Mouse (Mus musculus) C2C12 (cell line): ENCODE results near the gene Spsb3. TPM values are rescaled to one million over a fixed set of nuclear protein-coding genes. Genes with fewer than 3 reads are reported as not detected.

ENCODE experiments used
- H3K27me3 ChIP-seq: one replicate; pipeline ENCODE4 v1.6.1; 2011; ENCODE audit not compliant: control insufficient read depth, insufficient read depth, insufficient read length
- H3K36me3 ChIP-seq: one replicate; pipeline ENCODE4 v1.6.1; 2011; ENCODE audit not compliant: control insufficient read depth, insufficient read depth
- H3K4me3 ChIP-seq: one replicate; pipeline ENCODE4 v1.5.1; 2011; ENCODE audit warnings: mild to moderate bottlenecking, control low read depth; ENCODE audit not compliant: poor library complexity, insufficient read depth, severe bottlenecking
- H3K79me2 ChIP-seq: one replicate; pipeline ENCODE4 v1.6.1; 2011; ENCODE audit not compliant: control insufficient read depth, insufficient read depth
- H3K79me3 ChIP-seq: one replicate; pipeline ENCODE4 v1.6.1; 2011; ENCODE audit warnings: low read depth, control low read depth
- H3ac ChIP-seq: one replicate; pipeline ENCODE3; 2011; ENCODE audit warnings: low read depth; ENCODE audit not compliant: control insufficient read depth, insufficient read length
- CEBPB ChIP-seq: IDR thresholded peaks from one replicate; pipeline ENCODE4 v1.6.1; 2011; ENCODE audit warnings: low read depth, mild to moderate bottlenecking, control low read depth, moderate library complexity
- CTCF ChIP-seq: IDR thresholded peaks from one replicate; pipeline ENCODE4 v1.5.1; 2011; ENCODE audit not compliant: control insufficient read depth, insufficient read depth, insufficient read length
- FOSL1 ChIP-seq: IDR thresholded peaks from one replicate; pipeline ENCODE4 v1.8.0; 2011; ENCODE audit warnings: mild to moderate bottlenecking, low read length; ENCODE audit not compliant: poor library complexity, insufficient read depth, severe bottlenecking
- MAX ChIP-seq: IDR thresholded peaks from one replicate; pipeline ENCODE4 v1.6.1; 2011; ENCODE audit warnings: mild to moderate bottlenecking, control low read depth
- MYOD1 ChIP-seq: IDR thresholded peaks from one replicate; pipeline ENCODE4 v1.6.1; 2011; ENCODE audit warnings: low read depth; ENCODE audit not compliant: control insufficient read depth, insufficient read length
- MYOG ChIP-seq: IDR thresholded peaks from one replicate; pipeline ENCODE4 v1.6.1; 2011; ENCODE audit not compliant: control insufficient read depth, insufficient read length; ENCODE audit errors: extremely low read depth
- USF1 ChIP-seq: IDR thresholded peaks from one replicate; pipeline ENCODE4 v1.6.1; 2011; ENCODE audit warnings: low read depth, mild to moderate bottlenecking, control low read depth, moderate library complexity
- polyA plus RNA-seq: library from polyadenylated mRNA; unstranded; fragments of >200 nt; fragmentation: generic; extraction: Trizol; gene quantifications from one replicate; pipeline ENCODE4 v1.2.1, GENCODE M21; 2012; ENCODE audit warnings: missing spikeins

Spsb3 gene
- polyA plus RNA-seq, 1 experiment: 37.0 TPM

DNA sequence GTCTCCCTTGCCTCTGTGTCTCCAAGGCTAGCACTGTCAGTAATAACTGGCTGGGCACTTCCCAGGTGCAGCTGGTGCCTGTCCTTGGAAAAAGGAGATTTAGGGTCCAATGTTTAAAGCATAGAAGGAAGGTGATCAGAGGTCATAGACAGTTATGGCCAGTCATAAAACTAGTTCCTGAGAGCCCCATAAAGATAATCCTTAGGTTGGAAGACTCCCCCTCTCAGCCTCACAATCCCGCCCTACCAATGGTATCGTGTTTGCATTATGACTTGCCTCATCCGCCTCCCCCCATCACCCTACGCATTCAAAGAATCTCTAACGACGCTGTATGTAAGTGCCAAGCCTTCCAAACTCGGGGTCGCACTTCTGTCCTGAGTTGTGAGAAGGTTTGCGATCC, 41.9 kb upstream of the Spsb3 start:
- Histone ChIP-seq H3K27me3 (no peaks in the 10 kb centered on the region), H3K36me3 (no peaks in the 10 kb centered on the region), H3ac (no peak overlapping the region), H3K4me3 (no peak overlapping the region), H3K79me2 (peaks cover 19% of the 10 kb centered on the region), H3K79me3 (no peaks in the 10 kb centered on the region)
- TF ChIP-seq CTCF: no peak
- no peak for TF ChIP-seq MYOD1

DNA sequence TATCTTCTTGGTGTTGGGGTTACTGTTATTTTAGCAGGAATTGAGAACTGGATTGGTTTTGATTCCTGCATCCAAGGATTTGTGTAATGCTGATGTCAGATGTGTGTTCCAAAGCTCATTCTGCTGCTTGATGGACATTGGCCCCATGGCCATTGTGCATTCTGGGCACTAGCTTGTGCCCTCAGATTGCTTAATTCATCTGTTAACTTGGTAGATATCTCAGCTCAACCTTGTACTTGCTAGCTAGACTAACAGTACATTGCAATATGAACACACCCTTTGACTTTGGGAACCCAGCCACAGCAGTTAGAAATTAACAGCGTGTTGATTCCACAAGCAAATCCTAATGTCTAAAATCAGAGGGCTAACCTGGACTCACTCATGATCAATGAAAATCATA, 39.1 kb upstream of the Spsb3 start:
- H3K4me3 ChIP-seq: no peak overlapping the region
- TF ChIP-seq CTCF (no peak), MYOG (no peak)
- H3K79me2 ChIP-seq: peaks cover 19% of the 10 kb centered on the region
- H3K36me3 ChIP-seq: no peaks in the 10 kb centered on the region
- no peaks in the 10 kb centered on the region for H3K79me3 ChIP-seq
- no peaks in the 10 kb centered on the region for H3K27me3 ChIP-seq
- H3ac ChIP-seq: no peak overlapping the region

DNA sequence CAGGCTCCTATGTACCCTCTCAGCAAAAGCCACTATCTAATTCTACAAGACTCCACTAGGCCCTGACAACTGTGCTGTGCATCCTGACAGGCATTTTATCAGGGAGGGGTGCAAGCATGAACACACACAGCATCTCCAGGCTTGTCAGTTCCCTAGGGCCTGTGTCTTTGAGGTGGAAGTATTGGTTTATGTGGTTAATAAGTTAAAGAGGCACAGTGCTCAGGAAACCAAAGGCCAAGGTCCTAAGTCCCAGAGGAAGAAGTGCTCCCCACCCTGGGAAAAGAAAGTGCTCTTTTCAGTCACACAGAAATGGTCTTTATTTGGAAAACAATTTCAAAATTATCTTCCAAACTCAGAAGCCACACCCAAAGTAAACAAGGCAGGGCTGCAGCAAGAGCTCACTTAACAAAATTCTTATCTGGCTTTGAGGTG, 37.8 kb upstream of the Spsb3 start:
- H3K4me3 ChIP-seq: peak overlapping the region; percentile 56
- TF ChIP-seq MAX (no peak), MYOD1 (no peak), CEBPB (no peak), MYOG (no peak), CTCF (no peak), FOSL1 (no peak), USF1 (no peak)
- H3K79me2 ChIP-seq: peaks cover 19% of the 10 kb centered on the region
- H3ac ChIP-seq: peak overlapping the region; percentile 43
- no peaks in the 10 kb centered on the region for H3K27me3 ChIP-seq
- no peaks in the 10 kb centered on the region for H3K36me3 ChIP-seq
- no peaks in the 10 kb centered on the region for H3K79me3 ChIP-seq

DNA sequence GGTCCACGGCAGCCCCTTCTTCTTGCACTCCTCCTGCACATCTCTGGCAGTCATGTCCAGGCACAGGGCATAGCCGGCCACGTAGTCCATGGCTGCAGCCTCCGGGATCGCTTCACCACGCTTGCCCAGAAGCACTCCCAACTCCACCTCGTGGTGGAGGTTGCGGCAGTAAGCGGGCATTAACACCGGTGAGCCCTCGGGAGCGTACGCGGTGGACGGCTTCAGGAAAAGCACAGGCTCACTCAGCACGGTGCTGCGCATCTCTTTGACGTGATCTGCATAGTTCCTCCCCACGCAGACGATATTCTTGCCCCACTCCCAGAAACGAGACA, 36.7 kb upstream of the Spsb3 start:
- H3K36me3 ChIP-seq: no peaks in the 10 kb centered on the region
- peak overlapping the region; percentile 91 for H3ac ChIP-seq
- peaks cover 19% of the 10 kb centered on the region for H3K79me2 ChIP-seq
- peak; percentile 12 for TF ChIP-seq CTCF
- no peak for TF ChIP-seq USF1
- TF ChIP-seq MAX: peak; percentile 83
- peak overlapping the region; percentile 56 for H3K4me3 ChIP-seq
- no peaks in the 10 kb centered on the region for H3K27me3 ChIP-seq
- no peaks in the 10 kb centered on the region for H3K79me3 ChIP-seq

DNA sequence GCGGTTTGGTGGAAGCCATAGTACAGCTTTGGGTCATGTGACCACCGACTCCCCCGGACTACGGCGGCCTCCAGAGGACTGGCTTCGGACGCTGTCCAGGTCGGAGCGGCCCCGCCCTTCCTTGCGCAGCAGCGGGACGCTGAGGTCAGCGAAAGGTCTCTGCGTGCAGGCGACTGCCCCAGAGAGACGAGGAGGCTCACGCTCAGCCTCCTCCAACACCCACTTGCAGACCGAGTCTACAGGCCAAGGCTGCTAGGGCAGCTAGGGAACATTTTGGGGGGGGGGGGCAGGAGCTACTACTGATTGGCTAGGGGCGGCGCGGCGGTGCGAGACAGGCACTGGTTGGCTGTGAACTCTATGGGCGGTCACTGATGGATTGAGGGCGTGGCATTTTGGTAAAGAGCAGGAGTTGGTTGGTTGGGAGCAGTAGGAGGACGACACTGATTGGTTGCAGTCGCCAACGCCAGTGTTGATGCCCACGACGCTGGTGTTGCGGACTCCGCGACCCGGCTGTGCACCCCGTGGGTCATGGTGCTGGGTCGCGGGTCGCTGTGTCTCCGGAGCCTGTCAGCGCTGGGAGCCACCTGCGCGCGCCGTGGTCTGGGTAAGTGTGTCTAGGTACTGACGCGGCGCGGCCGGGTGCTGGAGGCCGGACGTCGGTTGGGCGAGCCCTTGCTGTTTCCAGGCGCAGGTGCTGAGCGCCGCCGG, 36.2 kb upstream of the Spsb3 start, which contains the start of gene Fahd1:
TSS of gene Fahd1 (minus strand) at position 300 of the 708 bp plus-strand sequence.
- Histone ChIP-seq H3K27me3 (no peaks in the 10 kb centered on the region), H3K4me3 (peak within 1 kb of the TSS; percentile 56), H3ac (peak within 1 kb of the TSS; percentile 91), H3K79me2 (peaks cover 19% of the 10 kb centered on the region), H3K79me3 (no peaks in the 10 kb centered on the region), H3K36me3 (no peaks in the 10 kb centered on the region)
- TF ChIP-seq MYOG (no peak), MAX (no peak), USF1 (peak; percentile 94), CEBPB (no peak), FOSL1 (no peak)

DNA sequence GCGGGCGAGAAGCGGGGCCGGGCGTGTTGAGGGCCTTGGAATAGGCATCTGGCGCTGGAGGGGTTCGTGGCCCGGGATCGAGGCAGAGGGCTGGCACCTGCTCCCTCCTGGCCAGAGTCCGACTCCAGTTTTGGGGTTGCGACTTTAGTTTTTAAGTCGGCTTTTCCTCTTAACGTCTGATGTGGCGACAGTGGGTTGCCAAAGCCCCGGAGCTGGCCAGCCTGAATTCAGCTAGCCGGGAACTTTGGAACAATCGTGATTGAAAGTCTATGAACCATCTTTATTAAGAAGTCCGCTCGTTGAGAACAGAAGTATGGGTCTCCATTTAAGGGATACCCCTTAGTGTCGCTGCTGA, 35.7 kb upstream of the Spsb3 start:
- Histone ChIP-seq H3K27me3 (no peaks in the 10 kb centered on the region), H3K79me2 (peaks cover 19% of the 10 kb centered on the region), H3K79me3 (no peaks in the 10 kb centered on the region), H3K36me3 (no peaks in the 10 kb centered on the region), H3K4me3 (peak overlapping the region; percentile 56), H3ac (peak overlapping the region; percentile 79)
- no peak for TF ChIP-seq MYOD1
- TF ChIP-seq CEBPB: no peak
- no peak for TF ChIP-seq USF1
- no peak for TF ChIP-seq MAX
- TF ChIP-seq CTCF: no peak
- TF ChIP-seq MYOG: no peak
- TF ChIP-seq FOSL1: no peak
